Mouse (Mus musculus) embryonic fibroblast, embryonic 13.5 days (primary cell): ENCODE measurements around the gene Gpsm2. TPM values are rescaled to one million over a fixed set of nuclear protein-coding genes. Genes with fewer than 3 reads are reported as not detected.
"Not testable (repeated sequence)": the region's sequence is repeated elsewhere in the genome, so short reads cannot be mapped to it uniquely, and the experiment has no call there.

ENCODE experiments used
- H3K27ac ChIP-seq: 2 replicates; pipeline ENCODE4 v1.5.1; 2012; ENCODE audit warnings: low read length, control low read depth, inconsistent platforms; ENCODE audit not compliant: insufficient read depth
- H3K4me1 ChIP-seq: 2 replicates; pipeline ENCODE4 v1.6.1; 2011; ENCODE audit warnings: low read length; ENCODE audit not compliant: control insufficient read depth, insufficient read depth
- H3K4me3 ChIP-seq: 2 replicates; pipeline ENCODE4 v1.5.1; 2011; ENCODE audit warnings: mild to moderate bottlenecking, control low read depth, low read length; ENCODE audit not compliant: insufficient read depth
- CTCF ChIP-seq: IDR thresholded peaks from 2 replicates; pipeline ENCODE4 v1.5.1; 2011; ENCODE audit warnings: mild to moderate bottlenecking, control low read depth, low read length, moderate library complexity, borderline replicate concordance; ENCODE audit not compliant: insufficient read depth
- POLR2A ChIP-seq: IDR thresholded peaks from 2 replicates; pipeline ENCODE4 v1.6.1; 2011; ENCODE audit warnings: low read depth, mild to moderate bottlenecking, control low read depth, low read length, moderate library complexity
- polyA plus RNA-seq: library from polyadenylated mRNA; stranded (reverse); fragments of >200 nt; gene quantifications from 2 replicates; pipeline ENCODE4 v1.2.4, GENCODE M21; 2011; ENCODE audit warnings: low read depth; ENCODE audit not compliant: missing spikeins, insufficient read length

Gene Gpsm2
- polyA plus RNA-seq, 1 experiment: 56.0 TPM

DNA sequence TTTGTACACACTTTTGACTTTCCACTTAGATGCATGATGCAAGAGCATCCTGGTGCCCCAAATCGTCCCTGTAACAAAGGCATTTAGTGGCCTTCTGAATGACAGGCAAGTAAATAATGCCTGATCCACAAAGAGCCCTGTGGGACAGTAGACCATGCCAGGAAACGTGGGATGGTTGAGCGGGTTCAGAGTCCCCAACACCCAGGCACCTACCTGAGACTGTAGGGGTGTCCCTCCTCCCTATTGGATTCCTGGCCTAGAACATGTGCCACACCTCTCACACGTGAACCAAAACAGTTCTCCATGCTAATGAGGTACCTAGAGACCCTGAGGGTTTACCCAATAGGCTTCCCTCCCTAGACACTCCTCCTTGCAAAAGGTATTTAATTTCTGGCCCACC, 41.1 kb downstream of the Gpsm2 start:
- Histone ChIP-seq H3K27ac (no peak overlapping the region), H3K4me3 (no peak overlapping the region), H3K4me1 (no peaks in the 10 kb centered on the region)
- TF ChIP-seq CTCF: no peak
- TF ChIP-seq POLR2A: no peak

DNA sequence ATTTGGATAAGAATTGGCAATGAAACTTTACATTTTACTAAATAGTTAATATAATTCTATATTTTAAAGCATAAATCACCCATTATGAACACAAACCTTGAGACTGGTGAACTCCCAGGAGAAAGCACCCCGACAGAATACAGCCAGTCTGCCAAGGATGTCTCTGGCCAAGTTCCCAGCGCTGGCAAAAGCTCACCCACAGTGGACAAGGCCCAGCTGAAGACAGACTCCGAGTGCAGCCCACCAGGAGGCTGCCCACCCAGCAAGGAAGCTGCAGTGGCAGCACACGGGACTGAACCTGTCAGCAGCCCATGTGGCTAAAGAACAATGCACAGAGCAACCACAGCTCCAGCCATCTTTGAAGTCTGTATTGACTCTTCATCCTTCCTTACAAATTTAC, 45.5 kb downstream of the Gpsm2 start:
- Histone ChIP-seq H3K4me1 (no peaks in the 10 kb centered on the region), H3K4me3 (no peak overlapping the region)
- no peak for TF ChIP-seq CTCF
- TF ChIP-seq POLR2A: no peak

DNA sequence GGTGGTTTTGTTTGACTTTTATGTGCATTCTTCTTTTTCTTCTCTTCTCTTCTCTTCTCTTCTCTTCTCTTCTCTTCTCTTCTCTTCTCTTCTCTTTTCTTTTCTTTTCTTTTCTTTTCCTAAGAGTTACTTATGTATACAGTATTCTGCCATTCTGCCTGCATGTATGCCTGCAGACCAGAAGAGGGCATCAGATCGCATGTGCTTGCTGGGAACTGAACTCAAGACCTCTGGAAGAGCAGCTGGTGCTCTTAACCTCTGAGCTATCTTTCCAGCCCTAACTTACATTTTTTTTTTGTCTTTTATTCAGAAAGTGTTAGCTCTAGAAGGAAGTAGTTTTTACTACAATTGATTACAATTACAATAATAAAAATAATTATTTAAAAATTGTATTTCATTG, 61.2 kb downstream of the Gpsm2 start:
- H3K4me3 ChIP-seq: no peak overlapping the region
- H3K4me1 ChIP-seq: no peaks in the 10 kb centered on the region
- no peak overlapping the region for H3K27ac ChIP-seq
- TF ChIP-seq POLR2A (no peak), CTCF (peak; percentile 32; the same call in 1 of the 2 replicates)

More for the DNA sequence above, 45.5 kb downstream of the Gpsm2 start:
- no peak overlapping the region for H3K27ac ChIP-seq

DNA sequence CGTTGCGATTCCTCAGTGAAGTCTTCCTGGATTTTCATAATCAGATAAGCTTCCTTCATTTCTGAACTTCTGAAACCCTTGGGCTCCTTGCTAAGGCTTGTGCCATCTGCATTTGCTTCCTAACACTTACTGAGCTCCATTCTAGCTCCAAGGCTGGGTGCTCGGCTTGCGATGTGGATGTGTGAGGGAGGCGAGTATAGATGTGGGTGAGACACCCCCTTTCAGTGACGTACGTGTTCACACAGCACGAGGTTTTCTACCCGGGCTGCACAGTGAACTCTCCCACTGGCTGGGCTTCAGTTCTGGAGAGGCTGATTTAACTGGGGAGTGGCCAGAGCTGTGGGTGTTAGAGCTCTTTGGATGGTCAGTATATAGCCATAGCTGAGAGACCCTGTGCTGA, 63.5 kb downstream of the Gpsm2 start:
- Histone ChIP-seq H3K4me3 (no peak overlapping the region), H3K27ac (no peak overlapping the region), H3K4me1 (no peaks in the 10 kb centered on the region)
- TF ChIP-seq CTCF: no peak
- no peak for TF ChIP-seq POLR2A

DNA sequence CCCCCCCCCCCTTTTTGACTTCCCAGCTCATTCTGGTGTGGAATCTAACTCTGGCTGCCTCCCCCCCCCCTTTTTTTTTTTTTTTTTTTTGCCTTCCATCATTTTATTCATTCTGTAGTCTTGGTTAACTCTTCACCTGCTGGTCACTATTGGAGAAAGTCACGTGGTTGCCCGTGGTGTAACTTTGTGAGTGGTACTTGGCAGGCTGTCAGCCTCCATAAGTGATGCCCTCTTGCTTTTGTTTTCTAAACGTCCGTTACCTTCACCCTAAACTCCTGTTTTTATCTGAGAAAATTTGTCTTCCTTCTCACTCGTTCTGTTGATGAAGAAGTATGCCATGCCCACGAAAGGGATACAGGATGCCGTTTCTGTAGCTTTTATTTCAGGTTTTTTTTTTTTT, 66.6 kb downstream of the Gpsm2 start:
- Histone ChIP-seq H3K4me3 (no peak overlapping the region), H3K4me1 (no peaks in the 10 kb centered on the region), H3K27ac (no peak overlapping the region)
- TF ChIP-seq CTCF (no peak), POLR2A (no peak)

DNA sequence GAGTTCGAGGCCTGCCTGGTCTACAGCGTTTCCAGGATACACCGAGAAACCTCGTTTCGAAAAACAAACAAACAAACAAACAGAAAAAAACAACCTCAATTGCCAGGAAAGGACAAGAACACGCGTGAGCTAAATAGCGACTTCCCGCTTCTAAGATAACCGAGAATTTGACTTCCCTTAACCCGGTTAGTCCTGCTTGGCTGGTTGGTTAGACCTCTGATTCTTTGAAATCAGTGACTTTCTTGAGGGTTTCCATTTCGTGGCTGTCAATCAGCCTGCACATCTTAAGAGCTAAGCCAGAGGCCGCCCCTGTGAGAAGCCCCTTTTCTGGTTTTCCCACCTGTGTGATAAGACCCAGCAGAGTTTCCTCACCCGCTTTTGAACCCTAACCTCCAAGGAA, 67.5 kb downstream of the Gpsm2 start:
- Histone ChIP-seq H3K4me1 (no peaks in the 10 kb centered on the region), H3K4me3 (peak overlapping the region; percentile 62), H3K27ac (no peak overlapping the region)
- no peak for TF ChIP-seq CTCF
- no peak for TF ChIP-seq POLR2A

DNA sequence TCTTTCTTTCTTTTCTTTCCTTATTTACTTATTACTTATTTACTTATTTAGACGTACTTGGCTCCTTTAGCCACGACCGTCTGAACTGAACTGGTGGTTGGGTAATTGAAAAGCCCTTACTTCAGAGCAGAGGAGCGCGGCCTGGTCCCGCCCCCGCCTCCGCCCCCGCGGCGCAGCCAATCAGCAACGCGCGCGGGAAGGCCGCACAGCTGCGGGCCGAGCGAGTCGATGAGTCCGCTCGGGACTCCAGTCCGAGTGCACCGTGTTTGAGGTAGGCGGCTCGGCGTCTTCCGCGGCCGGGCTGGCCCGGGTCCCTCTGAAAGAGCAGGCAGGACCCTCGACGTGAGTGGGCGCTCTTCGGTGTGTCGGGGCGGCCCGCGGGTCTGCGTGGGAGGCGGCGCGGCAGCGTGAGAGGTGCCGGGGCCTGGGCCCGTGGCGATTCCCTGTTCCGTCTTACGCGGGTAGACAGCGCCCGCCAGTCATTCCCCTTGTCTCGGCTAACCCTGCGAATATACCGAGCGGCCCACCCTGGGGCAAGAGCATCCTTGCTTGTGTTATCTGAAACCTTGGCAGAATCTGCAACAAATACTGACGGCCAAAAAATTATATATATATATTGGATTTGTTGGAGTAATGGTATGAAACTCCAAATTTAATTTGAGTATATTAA, 68.3 kb downstream of the Gpsm2 start, which contains the start of gene Clcc1:
Gene Clcc1, plus strand, starts transcription at position 204 of the 670 bp plus-strand sequence.
- H3K27ac ChIP-seq: no peak within 1 kb of the TSS

DNA sequence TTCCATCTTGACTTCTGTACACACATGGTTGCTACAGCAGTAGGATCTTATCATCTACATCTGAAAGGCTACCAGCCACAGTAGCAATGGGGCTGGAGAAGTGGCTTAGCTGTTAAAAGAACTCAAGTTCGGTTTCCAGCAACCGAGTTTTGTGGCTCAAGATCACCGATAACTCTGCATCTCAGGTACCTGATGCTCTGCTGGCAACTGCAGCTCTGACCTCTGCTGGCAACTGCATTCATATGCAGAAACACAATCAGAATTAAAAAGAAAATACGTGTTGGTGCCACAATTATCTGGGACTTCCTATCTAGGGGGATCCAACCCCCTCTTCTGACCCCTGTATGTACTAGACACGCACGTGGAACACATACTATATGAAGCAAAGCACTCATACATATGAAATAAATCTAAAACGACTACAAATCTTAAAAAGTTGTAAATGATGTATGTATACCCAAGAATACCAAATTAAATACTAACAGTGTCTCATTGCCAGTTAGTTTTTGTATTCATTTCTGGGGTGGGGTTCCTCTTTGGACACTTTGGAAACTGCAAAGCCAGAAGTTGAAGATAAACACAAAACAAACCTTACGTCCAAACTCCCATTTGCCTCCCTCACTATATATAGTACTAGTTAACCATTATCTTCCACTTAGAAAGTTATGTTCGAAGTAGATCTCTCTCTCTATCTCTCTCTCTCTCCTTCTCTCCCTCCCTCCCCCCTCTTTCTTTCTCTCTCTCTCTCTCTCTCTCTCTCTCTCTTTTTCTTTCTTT, 69.1 kb downstream of the Gpsm2 start:
- Histone ChIP-seq H3K27ac (no peak overlapping the region), H3K4me1 (no peaks in the 10 kb centered on the region), H3K4me3 (no peak overlapping the region)
- TF ChIP-seq CTCF: peak; percentile 9; the same call in 1 of the 2 replicates
- no peak for TF ChIP-seq POLR2A

More for the DNA sequence above, 68.3 kb downstream of the Gpsm2 start, which contains the start of gene Clcc1:
- Histone ChIP-seq H3K4me1 (no peaks in the 10 kb centered on the region), H3K4me3 (peak within 1 kb of the TSS; percentile 62)
- TF ChIP-seq CTCF (no peak), POLR2A (peak; percentile 94)

DNA sequence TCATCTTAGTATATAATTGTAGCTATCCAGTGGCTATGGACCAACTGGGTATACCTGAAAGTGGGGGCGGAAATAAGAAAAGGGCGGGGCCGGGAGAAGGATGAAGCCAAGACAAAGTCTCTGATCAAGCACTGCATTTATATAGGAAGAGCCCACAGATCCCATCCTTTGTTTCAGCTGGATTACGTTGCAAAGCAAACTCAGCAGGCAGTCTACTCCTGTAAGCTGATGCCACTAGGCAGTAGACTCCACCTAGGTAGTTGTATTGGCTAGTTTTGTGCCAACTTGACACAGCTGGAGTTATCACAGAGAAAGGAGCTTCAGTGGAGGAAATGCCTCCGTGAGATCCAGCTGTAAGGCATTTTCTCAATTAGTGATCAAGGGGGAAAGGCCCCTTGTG, 74.4 kb downstream of the Gpsm2 start:
- not testable (repeated sequence) for H3K27ac ChIP-seq, H3K4me3 ChIP-seq, H3K4me1 ChIP-seq

DNA sequence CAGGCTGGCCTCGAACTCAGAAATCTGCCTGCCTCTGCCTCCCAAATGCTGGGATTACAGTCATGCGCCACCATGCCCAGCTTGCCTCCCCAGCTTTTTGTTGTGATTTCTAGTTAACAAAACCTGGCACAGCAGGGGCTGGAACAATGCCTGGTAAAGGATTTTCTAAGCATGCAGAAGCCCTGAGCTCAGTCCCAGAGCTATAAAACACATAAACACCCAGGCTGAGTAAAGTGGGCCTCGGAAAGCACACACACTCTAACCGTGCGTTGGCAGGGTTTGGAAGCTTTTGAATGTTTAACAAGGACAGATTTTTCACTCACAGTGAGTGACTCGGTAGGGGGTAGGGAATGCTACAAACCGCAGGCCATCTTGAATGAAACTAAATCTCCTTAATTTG, 76.1 kb downstream of the Gpsm2 start:
- TF ChIP-seq POLR2A: no peak
- no peak for TF ChIP-seq CTCF
- Histone ChIP-seq H3K4me1 (no peaks in the 10 kb centered on the region), H3K4me3 (no peak overlapping the region)

More for the DNA sequence above, 76.1 kb downstream of the Gpsm2 start:
- H3K27ac ChIP-seq: no peak overlapping the region
